ENCODE assay signal across 8 mouse cellular contexts in genomic region chr14:56888416-56888815, GRCm38 (mm10). TPM values are rescaled to one million over a fixed set of nuclear protein-coding genes. Genes with fewer than 3 reads are reported as not detected.
DNase-seq lines count a peak whose midpoint lies in the region; ATAC-seq and TF ChIP-seq lines count a peak whose summit lies in the region.

No protein-coding gene starts in this region.

- intact Hi-C loops in heart, postnatal 14 days (cut with DNase I): loop anchor here (5.0 to 10.0 kb wide), 2 partner anchors 76 to 224 kb away; partner anchors contain the start of genes Mphosph8 and Zmym5

- H3K4me3 ChIP-seq in heart, embryonic 12.5 days: peak overlapping the region; percentile 99
- H3K4me3 ChIP-seq in embryonic facial prominence, embryonic 12.5 days: peak overlapping the region; percentile 76
- H3K4me3 ChIP-seq in hindbrain, embryonic 15.5 days: peak overlapping the region; percentile 95
- peak overlapping the region; percentile 86 for H3K4me3 ChIP-seq in midbrain, embryonic 11.5 days (ENCODE audit: low read depth, low read length)
- no peak overlapping the region for H3K4me3 ChIP-seq in cerebellum, adult 2 months (replicated peaks; ENCODE audit: insufficient read depth, low read depth, low read length)

- H3K4me1 ChIP-seq in heart, embryonic 12.5 days (replicated peaks): peaks cover 19% of the 10 kb centered on the region
- H3K4me1 ChIP-seq in embryonic facial prominence, embryonic 12.5 days: peaks cover 13% of the 10 kb centered on the region
- H3K4me1 ChIP-seq in hindbrain, embryonic 15.5 days (replicated peaks): peaks cover 29% of the 10 kb centered on the region
- peaks cover 11% of the 10 kb centered on the region for H3K4me1 ChIP-seq in midbrain, embryonic 11.5 days (ENCODE audit: control insufficient read depth, insufficient read depth, low read length)
- no peaks in the 10 kb centered on the region; the same call in 1 of the 2 replicates for H3K4me1 ChIP-seq in cerebellum, adult 2 months (ENCODE audit: control insufficient read depth, insufficient read depth, low read length)

- WGBS in heart, embryonic 12.5 days: 65% methylated on average over 2 of the region's 2 CpGs
- 76% methylated on average over 2 of the region's 2 CpGs for WGBS in embryonic facial prominence, embryonic 12.5 days
- 80% methylated on average over 2 of the region's 2 CpGs for WGBS in hindbrain, embryonic 15.5 days
- WGBS in midbrain, embryonic 11.5 days: 75% methylated on average over 2 of the region's 2 CpGs
- WGBS in cerebellum, adult 2 months: 76% methylated on average over 2 of the region's 2 CpGs

- peak overlapping the region; percentile 85 for H3K4me2 ChIP-seq in heart, embryonic 12.5 days
- H3K4me2 ChIP-seq in embryonic facial prominence, embryonic 12.5 days (replicated peaks): peak overlapping the region; percentile 68
- H3K4me2 ChIP-seq in hindbrain, embryonic 15.5 days: peak overlapping the region; percentile 67
- H3K4me2 ChIP-seq in midbrain, embryonic 11.5 days: peak overlapping the region; percentile 57

- H3K27ac ChIP-seq in heart, embryonic 12.5 days (ENCODE audit: poor library complexity, severe bottlenecking): no peak overlapping the region
- H3K27ac ChIP-seq in embryonic facial prominence, embryonic 12.5 days: no peak overlapping the region
- H3K27ac ChIP-seq in hindbrain, embryonic 15.5 days (replicated peaks): peak overlapping the region; percentile 99
- no peak overlapping the region for H3K27ac ChIP-seq in midbrain, embryonic 11.5 days (ENCODE audit: low read depth, low read length)
- H3K27ac ChIP-seq in cerebellum, adult 2 months (ENCODE audit: insufficient read depth, low read length): no peak overlapping the region

- no peak for TF ChIP-seq CTCF in cerebellum, adult 2 months (IDR thresholded peaks at IDR 0.05; ENCODE audit: borderline replicate concordance, insufficient read depth, low read depth, low read length)

- H3K36me3 ChIP-seq in heart, embryonic 12.5 days: peaks cover 31% of the 10 kb centered on the region
- H3K36me3 ChIP-seq in embryonic facial prominence, embryonic 12.5 days: peaks cover 26% of the 10 kb centered on the region
- H3K36me3 ChIP-seq in hindbrain, embryonic 15.5 days: peaks cover 5% of the 10 kb centered on the region
- peaks cover 7% of the 10 kb centered on the region for H3K36me3 ChIP-seq in midbrain, embryonic 11.5 days (ENCODE audit: control insufficient read depth, insufficient read depth, low read length)

- no peak overlapping the region for H3K9ac ChIP-seq in heart, embryonic 12.5 days
- H3K9ac ChIP-seq in embryonic facial prominence, embryonic 12.5 days: no peak overlapping the region
- peak overlapping the region; percentile 89; the same call in 1 of the 2 replicates for H3K9ac ChIP-seq in hindbrain, embryonic 15.5 days
- H3K9ac ChIP-seq in midbrain, embryonic 11.5 days (ENCODE audit: low read length): no peak overlapping the region; the same call in 1 of the 2 replicates

- no peaks in the 10 kb centered on the region for H3K27me3 ChIP-seq in heart, embryonic 12.5 days (replicated peaks)
- H3K27me3 ChIP-seq in embryonic facial prominence, embryonic 12.5 days: no peaks in the 10 kb centered on the region
- H3K27me3 ChIP-seq in hindbrain, embryonic 15.5 days: no peaks in the 10 kb centered on the region
- no peaks in the 10 kb centered on the region for H3K27me3 ChIP-seq in midbrain, embryonic 11.5 days (ENCODE audit: control insufficient read depth, insufficient read depth, low read length)
- no peaks in the 10 kb centered on the region for H3K27me3 ChIP-seq in cerebellum, adult 2 months (ENCODE audit: control insufficient read depth, insufficient read depth, low read length)

- peaks cover 1% of the 10 kb centered on the region for H3K9me3 ChIP-seq in heart, embryonic 12.5 days (replicated peaks)
- H3K9me3 ChIP-seq in embryonic facial prominence, embryonic 12.5 days: no peaks in the 10 kb centered on the region
- no peaks in the 10 kb centered on the region for H3K9me3 ChIP-seq in hindbrain, embryonic 15.5 days
- H3K9me3 ChIP-seq in midbrain, embryonic 11.5 days (ENCODE audit: control insufficient read depth, low read length): no peaks in the 10 kb centered on the region

- no peak for DNase-seq in heart, postnatal 14 days
- DNase-seq in midbrain, embryonic 11.5 days (ENCODE audit: low spot score, missing footprints): peak; percentile 78
- DNase-seq in cerebellum, adult 2 months: no peak
- DNase-seq in thymus, adult 18-20 months: no peak

- ATAC-seq in heart, embryonic 12.5 days (ENCODE audit: insufficient number of reproducible peaks, low FRiP score): no peak
- no peak for ATAC-seq in embryonic facial prominence, embryonic 12.5 days (ENCODE audit: insufficient number of reproducible peaks, insufficient read depth, low FRiP score, low TSS enrichment)
- ATAC-seq in hindbrain, embryonic 15.5 days (ENCODE audit: low FRiP score, low read depth): no peak
- no peak for ATAC-seq in midbrain, embryonic 11.5 days (ENCODE audit: low FRiP score)
- ATAC-seq in megakaryocyte-erythroid progenitor cell, adult 5-6 weeks (replicated peaks; ENCODE audit: low FRiP score, low TSS enrichment, poor library complexity, severe bottlenecking): no peak

- TF ChIP-seq POLR2A in cerebellum, adult 2 months (IDR thresholded peaks at IDR 0.05; ENCODE audit: borderline replicate concordance, insufficient read depth, low read length): no peak

RNA-seq across cellular contexts. Expression of gene Zmym2, which starts 2.0 kb away (rescaled TPM):
- 38.9 and 46.2 TPM in 2 replicates for polyA plus RNA-seq in heart, embryonic 12.5 days (2016; fragmentation: Nextera tagmentation; extraction: Ambion mirVana)
- 10 to 100 TPM; 42.9 to 44.7 TPM for total RNA-seq in heart, postnatal 14 days (2021)
- polyA plus RNA-seq in embryonic facial prominence, embryonic 12.5 days (2016; fragmentation: Nextera tagmentation; extraction: Ambion mirVana): 68.5 and 69.8 TPM in 2 replicates
- 47.5 and 56.7 TPM in 2 replicates for polyA plus RNA-seq in hindbrain, embryonic 15.5 days (2015; fragmentation: Nextera tagmentation; extraction: Ambion mirVana)
- polyA plus RNA-seq in midbrain, embryonic 11.5 days (2014; fragmentation: Nextera tagmentation; extraction: Ambion mirVana): 62.5 and 63.3 TPM in 2 replicates
- total RNA-seq in megakaryocyte-erythroid progenitor cell, adult 5-6 weeks (2014; fragmentation: Nextera tagmentation): 53.6 and 53.7 TPM in 2 replicates
- 37.3 and 63.3 TPM in 2 replicates for total RNA-seq in megakaryocyte-erythroid progenitor cell, adult 5-6 weeks (2017)
- polyA plus RNA-seq in cerebellum, adult 2 months (2012; rRNA removed): 41.5 and 44.3 TPM in 2 replicates
